Mouse (Mus musculus) thymus, adult 2 months (tissue): ENCODE measurements around the gene Snapc1. TPM values are rescaled to one million over a fixed set of nuclear protein-coding genes. Genes with fewer than 3 reads are reported as not detected.

Source experiments
- DNase-seq: peaks from one replicate; pipeline ENCODE4 v3.0.0; 2021
- H3K27ac ChIP-seq: fragments of 200-500 bp; 2 replicates; pipeline ENCODE4 v1.5.1; 2012; ENCODE audit warnings: low read length, control low read depth; ENCODE audit not compliant: control insufficient read depth, insufficient read depth
- H3K27me3 ChIP-seq: fragments of 200-500 bp; 2 replicates; pipeline ENCODE4 v1.6.1; 2012; ENCODE audit warnings: mild to moderate bottlenecking, low read length, moderate library complexity, mixed read lengths; ENCODE audit not compliant: control insufficient read depth, insufficient read depth
- H3K36me3 ChIP-seq: fragments of 200-500 bp; 2 replicates; pipeline ENCODE4 v1.6.1; 2012; ENCODE audit warnings: mild to moderate bottlenecking, low read length, moderate library complexity; ENCODE audit not compliant: control insufficient read depth, insufficient read depth
- H3K4me1 ChIP-seq: fragments of 200-500 bp; replicated peaks from 2 replicates; pipeline ENCODE4 v1.6.1; 2012; ENCODE audit warnings: low read length; ENCODE audit not compliant: control insufficient read depth, insufficient read depth
- H3K4me3 ChIP-seq: fragments of 200-500 bp; 2 replicates; pipeline ENCODE4 v1.5.1; 2012; ENCODE audit warnings: mild to moderate bottlenecking, low read length, control low read depth, moderate library complexity; ENCODE audit not compliant: control insufficient read depth, insufficient read depth
- CTCF ChIP-seq: fragments of 200-500 bp; IDR thresholded peaks from 2 replicates; pipeline ENCODE4 v1.5.1; 2012; ENCODE audit warnings: mild to moderate bottlenecking, control low read depth, low read length, moderate library complexity, borderline replicate concordance; ENCODE audit not compliant: control insufficient read depth, poor library complexity, insufficient read depth; ENCODE audit errors: extremely low read depth
- POLR2A ChIP-seq: fragments of 200-500 bp; IDR thresholded peaks from 2 replicates; pipeline ENCODE4 v1.6.1; 2012; ENCODE audit warnings: mild to moderate bottlenecking, low read length, control low read depth, moderate library complexity; ENCODE audit not compliant: control insufficient read depth, poor library complexity, insufficient read depth; ENCODE audit errors: extremely low read depth
- WGBS: fragments of 180-500 bp; shearing (Covaris S2); methylation state at CpG from one replicate; pipeline ENCODE4 v1.1.7; 2018; 5-methylcytosine and 5-hydroxymethylcytosine counted together
- polyA plus RNA-seq: library from polyadenylated mRNA; depleted of rRNA; stranded (reverse); fragments of >200 nt; gene quantifications from 2 replicates; pipeline ENCODE4 v1.2.3, GENCODE M21; 2012

Gene Snapc1
- polyA plus RNA-seq, 1 experiment = 9.3 TPM

- Histone ChIP-seq H3K4me3 (no peak overlapping the region), H3K27ac (no peak overlapping the region), H3K4me1 (no peaks in the 10 kb centered on the region), H3K36me3 (peaks cover 74% of the 10 kb centered on the region), H3K27me3 (no peaks in the 10 kb centered on the region)
- WGBS = 97% methylated on average over 6 of the region's 6 CpGs
- no peak for TF ChIP-seq POLR2A
- no peak for TF ChIP-seq CTCF
- DNase-seq = no peak
Measured at GRCm38 (mm10) chr12:73939542-73939941, 24.7 kb upstream of the Snapc1 start.

GRCm38 (mm10) chr12:73948415-73948814 lies 15.9 kb upstream of the Snapc1 start:
- peaks cover 37% of the 10 kb centered on the region for H3K36me3 ChIP-seq
- no peak overlapping the region for H3K27ac ChIP-seq
- no peak overlapping the region for H3K4me3 ChIP-seq
- no peaks in the 10 kb centered on the region; the same call in 1 of the 2 replicates for H3K27me3 ChIP-seq
- TF ChIP-seq CTCF (no peak), POLR2A (no peak)
- 96% methylated on average over 4 of the region's 4 CpGs for WGBS
- DNase-seq = no peak
- H3K4me1 ChIP-seq = peaks cover 5% of the 10 kb centered on the region; the same call in 1 of the 2 replicates

GRCm38 (mm10) chr12:73949318-73950058 lies 14.8 kb upstream of the Snapc1 start:
- no peak for DNase-seq
- Histone ChIP-seq H3K27ac (no peak overlapping the region), H3K36me3 (peaks cover 27% of the 10 kb centered on the region), H3K4me1 (peaks cover 7% of the 10 kb centered on the region), H3K27me3 (no peaks in the 10 kb centered on the region; the same call in 1 of the 2 replicates), H3K4me3 (no peak overlapping the region)
- WGBS = 22% methylated on average over 46 of the region's 46 CpGs
- no peak for TF ChIP-seq POLR2A
- TF ChIP-seq CTCF = no peak

GRCm38 (mm10) chr12:73952879-73953278 lies 11.4 kb upstream of the Snapc1 start:
- H3K4me1 ChIP-seq = peaks cover 8% of the 10 kb centered on the region
- TF ChIP-seq CTCF (no peak), POLR2A (no peak)
- no peaks in the 10 kb centered on the region; the same call in 1 of the 2 replicates for H3K27me3 ChIP-seq
- H3K36me3 ChIP-seq = peaks cover 6% of the 10 kb centered on the region; the same call in 1 of the 2 replicates
- H3K4me3 ChIP-seq = peak overlapping the region; percentile 45
- 21% methylated on average over 15 of the region's 15 CpGs for WGBS
- DNase-seq = peak; percentile 70
- no peak overlapping the region; the same call in 1 of the 2 replicates for H3K27ac ChIP-seq

GRCm38 (mm10) chr12:73953420-73954186 lies 10.7 kb upstream of the Snapc1 start:
- H3K4me3 ChIP-seq = no peak overlapping the region
- peaks cover 8% of the 10 kb centered on the region for H3K4me1 ChIP-seq
- DNase-seq = peak; percentile 32
- WGBS = 56% methylated on average over 14 of the region's 14 CpGs
- peaks cover 3% of the 10 kb centered on the region; the same call in 1 of the 2 replicates for H3K36me3 ChIP-seq
- no peaks in the 10 kb centered on the region; the same call in 1 of the 2 replicates for H3K27me3 ChIP-seq
- TF ChIP-seq CTCF (no peak), POLR2A (no peak)
- no peak overlapping the region for H3K27ac ChIP-seq

GRCm38 (mm10) chr12:73954785-73955184 lies 9.5 kb upstream of the Snapc1 start:
- Histone ChIP-seq H3K4me1 (peaks cover 8% of the 10 kb centered on the region), H3K27me3 (no peaks in the 10 kb centered on the region; the same call in 1 of the 2 replicates), H3K4me3 (no peak overlapping the region), H3K27ac (no peak overlapping the region), H3K36me3 (no peaks in the 10 kb centered on the region)
- no peak for TF ChIP-seq POLR2A
- TF ChIP-seq CTCF = no peak
- DNase-seq = no peak
- WGBS = 52% methylated on average over 5 of the region's 5 CpGs
